Mouse (Mus musculus) ES-E14 (cell line): Measurements from ENCODE around the gene Kndc1. TPM values are rescaled to one million over a fixed set of nuclear protein-coding genes. Genes with fewer than 3 reads are reported as not detected.

ENCODE experiments used
- DNase-seq: peaks from one replicate; pipeline ENCODE4 v3.0.0-alpha.2; 2013; ENCODE audit warnings: low read depth, low spot score
- H3K27ac ChIP-seq: 2 replicates; pipeline ENCODE4 v1.5.1; 2012; ENCODE audit warnings: low read depth, mild to moderate bottlenecking, low read length, moderate library complexity, mixed read lengths; ENCODE audit not compliant: poor library complexity, insufficient read depth, severe bottlenecking
- H3K36me3 ChIP-seq: 2 replicates; pipeline ENCODE4 v1.6.1; 2012; ENCODE audit warnings: mild to moderate bottlenecking, low read length, moderate library complexity, mixed read lengths; ENCODE audit not compliant: control insufficient read depth, poor library complexity, insufficient read depth, severe bottlenecking
- H3K4me1 ChIP-seq, 2 experiments: fragments of 150-350 bp in 1 of 2; sonication (generic) in 1 of 2; 2 replicates each; pipeline ENCODE4 v1.6.1; 2012; ENCODE audit warnings: low read length in 2 of 2, mild to moderate bottlenecking in 1 of 2, mixed read lengths in 1 of 2; ENCODE audit not compliant: control insufficient read depth in 2 of 2, insufficient read depth in 2 of 2, poor library complexity in 1 of 2
- H3K4me3 ChIP-seq, 2 experiments: fragments of 150-350 bp in 1 of 2; sonication (generic) in 1 of 2; 2 replicates each; pipeline ENCODE4 v1.5.1; 2012; ENCODE audit warnings: low read length in 2 of 2, low read depth in 1 of 2, mild to moderate bottlenecking in 1 of 2, mixed read lengths in 1 of 2; ENCODE audit not compliant: insufficient read depth in 1 of 2, poor library complexity in 1 of 2, severe bottlenecking in 1 of 2
- H3K9ac ChIP-seq: 2 replicates; pipeline ENCODE4 v1.6.1; 2012; ENCODE audit warnings: low read depth, mild to moderate bottlenecking, low read length, mixed read lengths; ENCODE audit not compliant: poor library complexity, insufficient read depth, severe bottlenecking
- H3K9me3 ChIP-seq: fragments of 150-350 bp; sonication (generic); 2 replicates; pipeline ENCODE4 v1.6.1; 2012; ENCODE audit warnings: low read depth, mild to moderate bottlenecking, low read length; ENCODE audit not compliant: control insufficient read depth, insufficient read depth
- CHD2 ChIP-seq: IDR thresholded peaks from 2 replicates; pipeline ENCODE4 v1.6.1; 2014; ENCODE audit warnings: mild to moderate bottlenecking, low read depth, low read length, inconsistent platforms
- HCFC1 ChIP-seq: IDR thresholded peaks from 2 replicates; pipeline ENCODE4 v1.6.1; 2012; ENCODE audit warnings: low read length, inconsistent platforms, borderline replicate concordance; ENCODE audit not compliant: insufficient read depth
- MAFK ChIP-seq: IDR thresholded peaks from 2 replicates; pipeline ENCODE4 v1.6.1; 2014; ENCODE audit warnings: mild to moderate bottlenecking, low read depth, low read length, inconsistent platforms; ENCODE audit not compliant: insufficient read depth
- ZC3H11A ChIP-seq: IDR thresholded peaks from 2 replicates; pipeline ENCODE4 v1.6.1; 2012; ENCODE audit warnings: low read depth, mild to moderate bottlenecking, inconsistent platforms, low read length, borderline replicate concordance
- ZNF384 ChIP-seq: IDR thresholded peaks from 2 replicates; pipeline ENCODE4 v1.6.1; 2012; ENCODE audit warnings: low read depth, low read length, inconsistent platforms
- in situ Hi-C, 2 experiments: fragments of 600-800 bp; cut with MboI; formaldehyde crosslinking; loops; one replicate each; pipeline ENCODE4 v1.15.1; 2025; ENCODE audit warnings: low sequenced_read_pairs in 2 of 2, inconsistent platforms in 1 of 2; ENCODE audit not compliant: unreplicated experiment in 2 of 2
- total RNA-seq: library from RNA; depleted of rRNA; stranded (reverse); fragments of 300-350 nt; gene quantifications from 2 replicates; pipeline ENCODE4 v1.2.3, GENCODE M21; 2012

Kndc1 gene
- total RNA-seq, 1 experiment, result 2.3 TPM

DNA sequence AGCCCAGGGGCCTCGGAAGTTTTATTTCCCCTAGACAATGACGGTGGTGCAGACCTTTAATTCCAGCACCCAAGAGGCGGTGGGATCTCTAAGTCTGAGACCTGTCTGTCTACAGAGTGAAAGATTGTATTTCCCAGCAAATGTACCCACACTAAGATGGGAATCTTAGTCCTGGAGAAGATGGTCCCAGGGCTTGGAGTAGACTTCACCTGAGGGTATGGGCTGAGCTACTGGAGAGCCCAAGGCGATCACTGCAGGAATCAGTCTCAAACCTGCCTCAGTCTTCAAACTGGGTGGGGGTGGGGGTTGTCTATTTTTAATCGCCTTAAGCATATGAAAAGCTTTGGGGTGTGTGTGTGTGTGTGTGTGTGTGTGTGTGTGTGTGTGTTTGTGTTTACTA lies 51.5 kb downstream of the Kndc1 start:
- Histone ChIP-seq H3K36me3 (peaks cover 19% of the 10 kb centered on the region), H3K9me3 (no peaks in the 10 kb centered on the region), H3K27ac (peak overlapping the region; percentile 94), H3K9ac (peak overlapping the region; percentile 75), H3K4me1 (peaks cover 3 to 15% of the 10 kb centered on the region in 2 experiments; a peak in 1 of 4 replicates), H3K4me3 (peak overlapping the region; percentile 85 to 93)
- in situ Hi-C loops, result no loop called here
- no peak for DNase-seq
- TF ChIP-seq CHD2, result no peak
- no peak for TF ChIP-seq MAFK
- TF ChIP-seq ZNF384, result no peak
- no peak for TF ChIP-seq ZC3H11A
- no peak for TF ChIP-seq HCFC1

DNA sequence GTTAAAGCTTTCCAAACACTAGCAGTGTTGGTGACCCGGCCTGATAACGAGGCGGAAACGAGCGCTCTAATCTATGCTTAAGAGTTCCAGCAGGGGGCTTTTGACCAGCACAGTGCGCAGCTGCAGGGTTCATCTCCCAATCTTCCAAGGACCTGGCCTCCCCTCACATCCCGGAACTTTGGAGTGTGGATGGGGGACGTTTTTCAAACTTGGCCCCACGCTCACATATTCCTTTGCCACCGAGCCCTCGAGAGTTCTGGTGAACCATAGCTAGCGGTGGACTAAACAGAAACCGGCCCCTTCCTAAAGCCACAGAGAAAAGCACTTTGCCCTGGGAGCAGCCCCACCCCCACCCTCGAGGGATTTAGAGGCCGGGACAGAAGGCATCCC lies 55.4 kb downstream of the Kndc1 start:
- TF ChIP-seq MAFK, result no peak
- no peak for TF ChIP-seq CHD2
- no peak for TF ChIP-seq ZNF384
- no peak for TF ChIP-seq HCFC1
- TF ChIP-seq ZC3H11A, result no peak
- DNase-seq, result peak; percentile 69
- Histone ChIP-seq H3K4me1 (peaks cover 3 to 10% of the 10 kb centered on the region in 2 experiments; a peak in 1 of 4 replicates), H3K36me3 (peaks cover 27% of the 10 kb centered on the region), H3K9me3 (no peaks in the 10 kb centered on the region), H3K4me3 (peak overlapping the region; percentile 78 to 81), H3K27ac (peak overlapping the region; percentile 96), H3K9ac (peak overlapping the region; percentile 86)
- in situ Hi-C loops, result no loop called here

DNA sequence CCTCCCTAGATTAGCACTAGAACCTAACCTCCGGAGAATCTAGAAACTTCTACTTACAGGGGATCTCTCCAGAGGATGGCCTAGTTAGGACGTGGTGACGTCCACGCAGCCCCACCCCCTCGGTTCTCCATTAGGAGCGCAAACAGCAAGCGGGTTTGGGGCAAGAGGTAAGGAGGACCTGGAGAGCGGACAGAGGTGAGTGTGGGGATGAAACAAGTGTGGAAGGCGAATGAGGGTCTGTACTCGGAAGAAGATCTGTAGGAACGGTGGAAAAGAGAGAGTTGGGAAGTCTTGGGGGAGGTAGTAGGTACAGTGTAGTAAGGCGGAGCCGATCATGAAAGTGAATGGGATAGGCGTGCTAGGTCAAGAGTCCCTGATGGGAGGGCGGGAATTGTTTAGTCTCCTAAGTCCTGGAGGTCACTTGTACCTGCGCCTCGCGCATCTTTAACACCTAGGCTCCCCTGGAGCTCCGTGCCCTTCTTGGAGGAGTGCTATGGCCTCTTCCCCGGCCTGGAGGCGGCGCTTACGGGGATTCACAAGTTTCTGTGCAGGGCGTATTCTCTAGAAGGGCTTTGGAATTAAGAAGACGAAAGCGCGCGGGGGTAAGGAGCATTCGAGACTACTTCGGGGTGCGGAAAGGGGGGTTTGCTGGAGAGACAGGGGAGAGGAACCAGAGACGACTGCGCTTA lies 55.9 kb downstream of the Kndc1 start:
- peaks cover 3 to 13% of the 10 kb centered on the region in 2 experiments; a peak in 1 of 4 replicates for H3K4me1 ChIP-seq
- no peaks in the 10 kb centered on the region for H3K9me3 ChIP-seq
- peak overlapping the region; percentile 78 to 81 for H3K4me3 ChIP-seq
- peaks cover 24% of the 10 kb centered on the region for H3K36me3 ChIP-seq
- peak overlapping the region; percentile 96 for H3K27ac ChIP-seq
- no peak for DNase-seq
- peak; percentile 15; the same call in 1 of the 2 replicates for TF ChIP-seq CHD2
- no peak for TF ChIP-seq MAFK
- peak overlapping the region; percentile 86 for H3K9ac ChIP-seq
- in situ Hi-C loops, result no loop called here

DNA sequence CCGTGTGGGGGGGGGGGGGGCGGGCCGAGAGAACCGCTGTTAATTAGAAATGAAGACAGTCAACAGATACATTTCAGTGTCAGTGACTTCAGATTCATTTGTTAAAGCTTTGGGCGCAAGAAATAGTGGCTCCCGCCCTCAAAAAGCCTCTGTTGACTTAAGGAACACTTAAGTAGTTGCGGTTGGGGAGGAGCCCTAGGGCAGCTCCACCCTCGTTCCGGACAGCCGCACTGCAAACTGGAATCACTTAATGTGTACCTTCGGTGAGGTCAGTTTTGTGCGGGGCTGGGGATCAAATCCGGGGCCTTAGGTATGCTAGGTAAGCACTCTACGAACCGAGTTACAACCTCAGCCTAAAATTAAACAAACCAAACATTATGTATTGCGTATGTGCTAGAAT lies 56.6 kb downstream of the Kndc1 start:
- no peak for DNase-seq
- peaks cover 3 to 16% of the 10 kb centered on the region in 2 experiments; a peak in 2 of 4 replicates for H3K4me1 ChIP-seq

More for the DNA sequence above, 56.6 kb downstream of the Kndc1 start:
- Histone ChIP-seq H3K36me3 (peaks cover 22% of the 10 kb centered on the region), H3K9ac (peak overlapping the region; percentile 67), H3K4me3 (peak overlapping the region; percentile 78 to 81), H3K9me3 (no peaks in the 10 kb centered on the region), H3K27ac (peak overlapping the region; percentile 96)
- in situ Hi-C loops, result no loop called here
- TF ChIP-seq ZC3H11A, result no peak
- no peak for TF ChIP-seq MAFK
- no peak for TF ChIP-seq HCFC1
- no peak for TF ChIP-seq ZNF384
- no peak for TF ChIP-seq CHD2
